Mouse (Mus musculus) myocyte (in vitro differentiated cells): ENCODE data around the gene Ttyh1.

Source experiments
- E2F4 ChIP-seq: IDR thresholded peaks from one replicate; pipeline ENCODE4 v1.6.1; 2011; ENCODE audit warnings: mild to moderate bottlenecking, control low read depth, moderate library complexity; ENCODE audit not compliant: insufficient read depth
- MYOD1 ChIP-seq, 3 experiments: IDR thresholded peaks; one replicate each; pipeline ENCODE4 v1.6.1; 2011; ENCODE audit warnings: control low read depth in 2 of 3, low read depth in 2 of 3, mild to moderate bottlenecking in 2 of 3, moderate library complexity in 1 of 3; ENCODE audit not compliant: insufficient read length in 2 of 3, control insufficient read depth in 1 of 3
- MYOG ChIP-seq, 3 experiments: IDR thresholded peaks; one replicate each; pipeline ENCODE4 v1.6.1; 2011; ENCODE audit warnings: control low read depth in 2 of 3, low read depth in 2 of 3, mild to moderate bottlenecking in 2 of 3; ENCODE audit not compliant: insufficient read length in 2 of 3, control insufficient read depth in 1 of 3, insufficient read depth in 1 of 3
- POLR2A ChIP-seq: IDR thresholded peaks from one replicate; pipeline ENCODE4 v1.6.1; 2011; ENCODE audit warnings: low read depth, mild to moderate bottlenecking, control low read depth, moderate library complexity; ENCODE audit not compliant: insufficient read length
- TCF12 ChIP-seq: IDR thresholded peaks from one replicate; pipeline ENCODE4 v1.6.1; 2011; ENCODE audit warnings: mild to moderate bottlenecking, control low read depth; ENCODE audit not compliant: poor library complexity, insufficient read depth, severe bottlenecking
- USF1 ChIP-seq: IDR thresholded peaks from one replicate; pipeline ENCODE4 v1.6.1; 2011; ENCODE audit warnings: low read depth, mild to moderate bottlenecking, control low read depth, moderate library complexity

- TF ChIP-seq USF1 (no peak), MYOG (IDR thresholded peaks at IDR 0.05; ENCODE audit: control insufficient read depth in 1 of 3, insufficient read depth in 1 of 3, insufficient read length in 2 of 3, low read depth in 2 of 3) (no peak), POLR2A (no peak), MYOD1 (IDR thresholded peaks at IDR 0.05; ENCODE audit: control insufficient read depth in 1 of 3, insufficient read length in 2 of 3, low read depth in 2 of 3) (no peak), E2F4 (no peak), TCF12 (no peak)
Measured at GRCm38 (mm10) chr7:4122076-4122768, 3.0 kb downstream of the Ttyh1 start.
